Mouse (Mus musculus): ENCODE data around the gene Rassf3. TPM values are rescaled to one million over a fixed set of nuclear protein-coding genes. Genes with fewer than 3 reads are reported as not detected.

The Rassf3 gene
- total RNA-seq, 1 experiment = 13.1 TPM

DNA sequence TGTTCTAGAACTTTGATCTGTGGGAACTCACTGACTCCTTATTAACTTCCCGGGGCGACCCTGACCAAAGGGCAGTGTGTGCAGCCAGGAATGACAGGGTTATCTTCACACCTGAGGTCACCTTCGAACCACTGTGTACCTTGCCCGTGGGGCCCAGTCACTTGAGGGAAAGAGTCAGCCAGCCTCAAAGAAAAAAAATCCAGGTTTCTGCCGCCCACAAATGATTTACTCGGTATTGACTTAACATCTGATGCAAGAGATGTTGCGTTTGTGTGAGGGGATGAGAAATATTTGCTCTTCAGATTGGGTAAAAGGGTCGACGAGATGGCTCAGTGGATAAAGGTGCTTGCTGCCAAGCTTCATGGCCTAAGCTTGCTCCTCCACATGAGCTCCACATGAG, 10.2 kb upstream of the Rassf3 start:
- DNase-seq (ENCODE audit: low read depth, low spot score) = no peak
- no peak overlapping the region for H3K27ac ChIP-seq (ENCODE audit: insufficient read depth, low read depth, low read length, poor library complexity, severe bottlenecking)
- H3K4me1 ChIP-seq (ENCODE audit: control insufficient read depth in 2 of 2, insufficient read depth in 2 of 2, low read length in 2 of 2, poor library complexity in 1 of 2) = no peaks in the 10 kb centered on the region
- no peaks in the 10 kb centered on the region for H3K9me3 ChIP-seq (ENCODE audit: control insufficient read depth, insufficient read depth, low read depth, low read length)
- in situ Hi-C loops (cut with MboI; ENCODE audit: low sequenced_read_pairs in 2 of 2, unreplicated experiment in 2 of 2) = no loop called here
- no peaks in the 10 kb centered on the region for H3K36me3 ChIP-seq (ENCODE audit: control insufficient read depth, insufficient read depth, low read length, poor library complexity, severe bottlenecking)
- no peak overlapping the region for H3K4me3 ChIP-seq (ENCODE audit: insufficient read depth in 1 of 2, low read depth in 1 of 2, low read length in 2 of 2, poor library complexity in 1 of 2, severe bottlenecking in 1 of 2)
- TF ChIP-seq ZC3H11A (IDR thresholded peaks at IDR 0.05; ENCODE audit: borderline replicate concordance, low read depth, low read length) (no peak), HCFC1 (IDR thresholded peaks at IDR 0.05; ENCODE audit: borderline replicate concordance, insufficient read depth, low read length) (no peak), ZNF384 (IDR thresholded peaks at IDR 0.05; ENCODE audit: low read depth, low read length) (no peak), MAFK (IDR thresholded peaks at IDR 0.05; ENCODE audit: insufficient read depth, low read depth, low read length) (no peak), CHD2 (IDR thresholded peaks at IDR 0.05; ENCODE audit: low read depth, low read length) (no peak)
- H3K9ac ChIP-seq (ENCODE audit: insufficient read depth, low read depth, low read length, poor library complexity, severe bottlenecking) = no peak overlapping the region

DNA sequence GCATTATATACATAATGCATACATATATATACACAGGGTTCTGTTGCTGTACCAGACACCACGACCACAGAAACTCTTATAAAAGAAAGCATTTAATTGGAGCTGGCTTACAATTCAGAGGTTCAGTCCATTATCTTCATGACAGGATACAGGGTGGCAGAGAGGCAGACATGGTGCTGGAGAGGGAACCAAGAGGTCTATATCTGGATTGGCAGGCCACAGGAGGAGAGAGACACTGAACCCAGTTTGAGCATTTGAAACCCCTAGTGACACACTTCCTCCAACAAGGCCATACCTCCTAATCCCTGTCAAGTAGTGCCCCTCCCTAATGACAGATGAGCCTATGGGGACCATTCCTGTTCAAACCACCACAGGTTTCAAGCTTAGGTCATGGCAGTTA, 7.2 kb upstream of the Rassf3 start:
- H3K27ac ChIP-seq (ENCODE audit: insufficient read depth, low read depth, low read length, poor library complexity, severe bottlenecking) = no peak overlapping the region
- H3K4me1 ChIP-seq (ENCODE audit: control insufficient read depth in 2 of 2, insufficient read depth in 2 of 2, low read length in 2 of 2, poor library complexity in 1 of 2) = no peaks in the 10 kb centered on the region
- no peaks in the 10 kb centered on the region for H3K36me3 ChIP-seq (ENCODE audit: control insufficient read depth, insufficient read depth, low read length, poor library complexity, severe bottlenecking)
- TF ChIP-seq ZNF384 (IDR thresholded peaks at IDR 0.05; ENCODE audit: low read depth, low read length) = no peak
- in situ Hi-C loops (cut with MboI; ENCODE audit: low sequenced_read_pairs in 2 of 2, unreplicated experiment in 2 of 2) = no loop called here
- no peak for DNase-seq (ENCODE audit: low read depth, low spot score)
- no peaks in the 10 kb centered on the region for H3K9me3 ChIP-seq (ENCODE audit: control insufficient read depth, insufficient read depth, low read depth, low read length)
- no peak overlapping the region for H3K9ac ChIP-seq (ENCODE audit: insufficient read depth, low read depth, low read length, poor library complexity, severe bottlenecking)
- H3K4me3 ChIP-seq (ENCODE audit: insufficient read depth in 1 of 2, low read depth in 1 of 2, low read length in 2 of 2, poor library complexity in 1 of 2, severe bottlenecking in 1 of 2) = no peak overlapping the region

DNA sequence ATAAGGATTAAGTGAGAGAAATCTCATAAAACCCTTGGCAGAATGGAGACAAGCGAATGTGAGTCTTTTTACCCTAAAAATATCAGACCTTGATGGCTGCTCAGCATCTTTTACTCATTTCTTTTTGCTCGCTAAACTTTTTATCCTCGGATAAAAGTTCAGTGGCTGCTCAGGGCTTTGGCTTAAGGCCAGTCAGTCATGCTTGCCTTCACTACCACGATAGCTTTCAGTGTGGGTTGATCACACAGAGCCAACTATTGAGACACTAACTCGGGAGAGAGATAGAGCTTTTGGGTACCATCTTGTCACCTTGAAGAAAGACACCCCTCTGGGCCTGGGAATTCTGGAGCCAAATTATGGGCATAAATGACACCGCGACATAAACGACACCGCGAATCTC, 5.0 kb upstream of the Rassf3 start:
- Histone ChIP-seq H3K4me1 (ENCODE audit: control insufficient read depth in 2 of 2, insufficient read depth in 2 of 2, low read length in 2 of 2, poor library complexity in 1 of 2) (no peaks in the 10 kb centered on the region; a peak in 1 of 4 replicates), H3K9ac (ENCODE audit: insufficient read depth, low read depth, low read length, poor library complexity, severe bottlenecking) (no peak overlapping the region), H3K9me3 (ENCODE audit: control insufficient read depth, insufficient read depth, low read depth, low read length) (no peaks in the 10 kb centered on the region), H3K27ac (ENCODE audit: insufficient read depth, low read depth, low read length, poor library complexity, severe bottlenecking) (no peak overlapping the region), H3K4me3 (ENCODE audit: insufficient read depth in 1 of 2, low read depth in 1 of 2, low read length in 2 of 2, poor library complexity in 1 of 2, severe bottlenecking in 1 of 2) (no peak overlapping the region), H3K36me3 (ENCODE audit: control insufficient read depth, insufficient read depth, low read length, poor library complexity, severe bottlenecking) (no peaks in the 10 kb centered on the region)
- DNase-seq (ENCODE audit: low read depth, low spot score) = no peak
- TF ChIP-seq ZC3H11A (IDR thresholded peaks at IDR 0.05; ENCODE audit: borderline replicate concordance, low read depth, low read length) (no peak), MAFK (IDR thresholded peaks at IDR 0.05; ENCODE audit: insufficient read depth, low read depth, low read length) (no peak), HCFC1 (IDR thresholded peaks at IDR 0.05; ENCODE audit: borderline replicate concordance, insufficient read depth, low read length) (no peak), ZNF384 (IDR thresholded peaks at IDR 0.05; ENCODE audit: low read depth, low read length) (no peak), CHD2 (IDR thresholded peaks at IDR 0.05; ENCODE audit: low read depth, low read length) (no peak)
- in situ Hi-C loops (cut with MboI; ENCODE audit: low sequenced_read_pairs in 2 of 2, unreplicated experiment in 2 of 2) = no loop called here

DNA sequence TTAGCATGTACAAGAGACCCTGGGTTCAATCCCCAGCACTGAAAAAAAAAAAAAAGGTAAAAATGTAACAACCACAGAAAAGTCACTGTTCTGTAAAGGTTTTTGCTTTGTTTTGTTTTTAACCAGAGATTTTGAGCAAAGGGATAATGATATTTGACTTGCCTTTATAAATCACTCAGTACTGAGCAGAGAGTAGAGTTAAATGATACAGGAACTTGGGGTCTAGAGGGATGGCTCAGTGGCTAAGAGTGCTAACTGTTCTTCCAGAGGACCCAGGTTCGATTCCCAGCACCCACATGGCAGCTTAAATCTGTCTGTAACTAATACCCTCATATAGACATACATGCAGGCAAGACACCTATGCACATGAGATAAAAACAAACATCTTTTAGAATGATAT, 3.8 kb upstream of the Rassf3 start:
- in situ Hi-C loops (cut with MboI; ENCODE audit: low sequenced_read_pairs in 2 of 2, unreplicated experiment in 2 of 2) = no loop called here
- Histone ChIP-seq H3K4me3 (ENCODE audit: insufficient read depth in 1 of 2, low read depth in 1 of 2, low read length in 2 of 2, poor library complexity in 1 of 2, severe bottlenecking in 1 of 2) (no peak overlapping the region), H3K9me3 (ENCODE audit: control insufficient read depth, insufficient read depth, low read depth, low read length) (no peaks in the 10 kb centered on the region), H3K9ac (ENCODE audit: insufficient read depth, low read depth, low read length, poor library complexity, severe bottlenecking) (no peak overlapping the region), H3K36me3 (ENCODE audit: control insufficient read depth, insufficient read depth, low read length, poor library complexity, severe bottlenecking) (no peaks in the 10 kb centered on the region), H3K27ac (ENCODE audit: insufficient read depth, low read depth, low read length, poor library complexity, severe bottlenecking) (no peak overlapping the region), H3K4me1 (ENCODE audit: control insufficient read depth in 2 of 2, insufficient read depth in 2 of 2, low read length in 2 of 2, poor library complexity in 1 of 2) (no peaks in the 10 kb centered on the region; a peak in 1 of 4 replicates)
- DNase-seq (ENCODE audit: low read depth, low spot score) = no peak
- no peak for TF ChIP-seq ZNF384 (IDR thresholded peaks at IDR 0.05; ENCODE audit: low read depth, low read length)
- TF ChIP-seq ZC3H11A (IDR thresholded peaks at IDR 0.05; ENCODE audit: borderline replicate concordance, low read depth, low read length) = no peak
- no peak for TF ChIP-seq CHD2 (IDR thresholded peaks at IDR 0.05; ENCODE audit: low read depth, low read length)
- TF ChIP-seq MAFK (IDR thresholded peaks at IDR 0.05; ENCODE audit: insufficient read depth, low read depth, low read length) = no peak
- no peak for TF ChIP-seq HCFC1 (IDR thresholded peaks at IDR 0.05; ENCODE audit: borderline replicate concordance, insufficient read depth, low read length)

DNA sequence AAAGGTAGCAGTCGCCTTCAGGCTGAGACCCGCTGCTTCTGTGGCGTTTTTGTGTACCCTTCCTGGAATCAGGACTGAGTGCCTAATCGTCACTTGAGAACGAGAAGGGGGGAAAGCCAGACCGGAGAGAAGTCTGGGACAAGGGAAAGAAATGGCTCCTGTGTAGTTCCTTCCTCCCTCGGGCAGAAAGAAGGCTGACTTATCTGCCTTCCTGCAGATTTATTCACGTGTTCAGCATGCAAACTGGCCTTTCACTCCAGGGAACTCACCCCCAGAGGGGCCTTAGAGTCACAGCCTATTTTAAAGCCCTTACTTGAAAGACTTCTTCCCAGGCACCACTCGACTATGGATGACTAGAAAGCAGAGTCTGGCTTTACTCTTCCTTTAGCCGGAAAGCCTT, 1.3 kb upstream of the Rassf3 start:
- H3K4me1 ChIP-seq (ENCODE audit: control insufficient read depth in 2 of 2, insufficient read depth in 2 of 2, low read length in 2 of 2, poor library complexity in 1 of 2) = peaks cover 0 to 7% of the 10 kb centered on the region in 2 experiments; a peak in 3 of 4 replicates
- in situ Hi-C loops (cut with MboI; ENCODE audit: low sequenced_read_pairs in 2 of 2, unreplicated experiment in 2 of 2) = no loop called here
- peak overlapping the region; percentile 17; the same call in 1 of the 2 replicates for H3K27ac ChIP-seq (ENCODE audit: insufficient read depth, low read depth, low read length, poor library complexity, severe bottlenecking)
- no peaks in the 10 kb centered on the region for H3K9me3 ChIP-seq (ENCODE audit: control insufficient read depth, insufficient read depth, low read depth, low read length)
- no peaks in the 10 kb centered on the region for H3K36me3 ChIP-seq (ENCODE audit: control insufficient read depth, insufficient read depth, low read length, poor library complexity, severe bottlenecking)
- H3K4me3 ChIP-seq (ENCODE audit: insufficient read depth in 1 of 2, low read depth in 1 of 2, low read length in 2 of 2, poor library complexity in 1 of 2, severe bottlenecking in 1 of 2) = peak overlapping the region; percentile 82 to 94; a peak in 1 of 4 replicates
- DNase-seq (ENCODE audit: low read depth, low spot score) = no peak
- TF ChIP-seq ZNF384 (IDR thresholded peaks at IDR 0.05; ENCODE audit: low read depth, low read length) = no peak
- TF ChIP-seq ZC3H11A (IDR thresholded peaks at IDR 0.05; ENCODE audit: borderline replicate concordance, low read depth, low read length) = no peak
- no peak for TF ChIP-seq CHD2 (IDR thresholded peaks at IDR 0.05; ENCODE audit: low read depth, low read length)
- TF ChIP-seq MAFK (IDR thresholded peaks at IDR 0.05; ENCODE audit: insufficient read depth, low read depth, low read length) = no peak
- TF ChIP-seq HCFC1 (IDR thresholded peaks at IDR 0.05; ENCODE audit: borderline replicate concordance, insufficient read depth, low read length) = no peak
- H3K9ac ChIP-seq (ENCODE audit: insufficient read depth, low read depth, low read length, poor library complexity, severe bottlenecking) = peak overlapping the region; percentile 3; the same call in 1 of the 2 replicates
